27 mouse cellular contexts compared by ENCODE assay signal in genomic region chr9:98817592-98817991, GRCm38 (mm10). TPM values are rescaled to one million over a fixed set of nuclear protein-coding genes. Genes with fewer than 3 reads are reported as not detected.
A peak's percentile ranks its signal among the peaks of the same experiment; 100 is the strongest.
DNase-seq lines count a peak whose midpoint lies in the region; ATAC-seq and TF ChIP-seq lines count a peak whose summit lies in the region.
"Had no signal": no experiment of that assay in that cellular context is flagged by ENCODE, and none has a peak within 500 bp of the region (broad histone marks: within the 10 kb centered on the region; RNA-seq: fewer than 3 reads in every experiment).

No protein-coding gene starts in this region.

- H3K36me3 ChIP-seq in heart, adult 2 months (ENCODE audit: control insufficient read depth, insufficient read depth, low read length): no peaks in the 10 kb centered on the region
- H3K36me3 ChIP-seq in liver, postnatal 0 days (replicated peaks; ENCODE audit: insufficient read depth, low read length): no peaks in the 10 kb centered on the region
- no peaks in the 10 kb centered on the region for H3K36me3 ChIP-seq in liver, embryonic 11.5 days (ENCODE audit: control insufficient read depth, insufficient read depth, low read length)
- H3K36me3 ChIP-seq: heart, embryonic 12.5 days; hindbrain, embryonic 12.5 days; intestine, embryonic 15.5 days had no signal

- WGBS in heart, adult 2 months: 74% methylated on average over 7 of the region's 7 CpGs
- WGBS in liver, postnatal 0 days (ENCODE audit: insufficient replicate concordance): 79% methylated on average over 7 of the region's 7 CpGs
- 81% methylated on average over 7 of the region's 7 CpGs for WGBS in liver, embryonic 11.5 days

- H3K27me3 ChIP-seq in heart, adult 2 months (ENCODE audit: control insufficient read depth, insufficient read depth, low read length): no peaks in the 10 kb centered on the region
- H3K27me3 ChIP-seq in liver, postnatal 0 days (ENCODE audit: insufficient read depth, low read length): no peaks in the 10 kb centered on the region
- H3K27me3 ChIP-seq in liver, embryonic 11.5 days (replicated peaks; ENCODE audit: control insufficient read depth, insufficient read depth, low read length): no peaks in the 10 kb centered on the region
- H3K27me3 ChIP-seq: forebrain, embryonic 13.5 days; hindbrain, embryonic 12.5 days; intestine, embryonic 15.5 days had no signal

- H3K79me2 ChIP-seq in heart, adult 2 months (replicated peaks; ENCODE audit: control insufficient read depth, insufficient read depth, low read length): no peaks in the 10 kb centered on the region

- peak; percentile 25 for DNase-seq in adrenal gland, adult 2 months
- DNase-seq in adrenal gland, postnatal 25 days: no peak
- DNase-seq in heart, adult 11 months: peak; percentile 93
- DNase-seq in heart, adult 2 months: no peak
- peak; percentile 2 for DNase-seq in liver, postnatal 0 days
- no peak for DNase-seq in liver, embryonic 11.5 days (ENCODE audit: low spot score)
- peak; percentile 30 to 37 for DNase-seq in adrenal gland, postnatal 36 days
- DNase-seq: cerebellum, adult 11-12 months; cerebellum, adult 9-10 months; cerebellum, postnatal 25 days; forebrain, postnatal 0 days; gastrocnemius, adult 2 months; gastrocnemius, postnatal 25 days; heart, postnatal 36 days; kidney, adult 2 months had no signal

- no peak for TF ChIP-seq CTCF in heart, adult 2 months (IDR thresholded peaks at IDR 0.05)
- TF ChIP-seq CTCF in liver, postnatal 0 days (IDR thresholded peaks at IDR 0.05; ENCODE audit: low read depth): no peak

- no peak overlapping the region for H3K9ac ChIP-seq in heart, adult 2 months (ENCODE audit: low read depth, low read length)
- H3K9ac ChIP-seq in liver, postnatal 0 days (replicated peaks): no peak overlapping the region
- no peak overlapping the region for H3K9ac ChIP-seq in liver, embryonic 11.5 days (ENCODE audit: low read depth, low read length)
- H3K9ac ChIP-seq: forebrain, embryonic 13.5 days; forebrain, postnatal 0 days; heart, embryonic 12.5 days; hindbrain, embryonic 12.5 days; intestine, embryonic 15.5 days had no signal

- no peaks in the 10 kb centered on the region for H3K4me1 ChIP-seq in heart, adult 2 months (ENCODE audit: control insufficient read depth, insufficient read depth, low read length)
- no peaks in the 10 kb centered on the region for H3K4me1 ChIP-seq in liver, postnatal 0 days (ENCODE audit: insufficient read depth)
- H3K4me1 ChIP-seq in liver, embryonic 11.5 days (replicated peaks; ENCODE audit: control insufficient read depth, insufficient read depth, low read length): no peaks in the 10 kb centered on the region
- H3K4me1 ChIP-seq: forebrain, embryonic 13.5 days; heart, embryonic 12.5 days; hindbrain, embryonic 12.5 days; intestine, embryonic 15.5 days had no signal

- intact Hi-C loops in heart, adult 2 months (cut with DNase I): no loop called here

- H3K9me3 ChIP-seq in liver, postnatal 0 days (ENCODE audit: low read length): no peaks in the 10 kb centered on the region
- H3K9me3 ChIP-seq in liver, embryonic 11.5 days (ENCODE audit: control insufficient read depth, low read length): no peaks in the 10 kb centered on the region
- H3K9me3 ChIP-seq: forebrain, embryonic 13.5 days; heart, embryonic 12.5 days; hindbrain, embryonic 12.5 days; intestine, embryonic 15.5 days had no signal

- no peak for TF ChIP-seq POLR2A in heart, adult 2 months (IDR thresholded peaks at IDR 0.05; ENCODE audit: insufficient read depth, low read depth, low read length)

- H3K4me3 ChIP-seq in heart, adult 2 months: no peak overlapping the region
- H3K4me3 ChIP-seq in liver, postnatal 0 days (ENCODE audit: low read depth, low read length): no peak overlapping the region
- H3K4me3 ChIP-seq in liver, embryonic 11.5 days (ENCODE audit: low read depth, low read length): no peak overlapping the region
- H3K4me3 ChIP-seq: forebrain, embryonic 13.5 days; gastrocnemius, adult 2 months; heart, embryonic 12.5 days; hindbrain, embryonic 12.5 days; intestine, embryonic 15.5 days had no signal

- no peak overlapping the region for H3K4me2 ChIP-seq in liver, postnatal 0 days (ENCODE audit: low read depth, low read length)
- H3K4me2 ChIP-seq in liver, embryonic 11.5 days: no peak overlapping the region
- H3K4me2 ChIP-seq: forebrain, embryonic 13.5 days; heart, embryonic 12.5 days; hindbrain, embryonic 12.5 days; intestine, embryonic 15.5 days had no signal

- TF ChIP-seq EP300 in heart, adult 2 months (IDR thresholded peaks at IDR 0.05; ENCODE audit: insufficient read depth, low read depth, low read length): no peak
- TF ChIP-seq EP300 in liver, postnatal 0 days (IDR thresholded peaks at IDR 0.05; ENCODE audit: low read depth): no peak

- no peak overlapping the region for H3K27ac ChIP-seq in heart, adult 2 months
- H3K27ac ChIP-seq in liver, postnatal 0 days (ENCODE audit: low read depth): no peak overlapping the region
- no peak overlapping the region for H3K27ac ChIP-seq in liver, embryonic 11.5 days (ENCODE audit: low read depth, low read length)
- H3K27ac ChIP-seq: forebrain, embryonic 13.5 days; gastrocnemius, adult 2 months; hindbrain, embryonic 12.5 days; intestine, embryonic 15.5 days had no signal

- ATAC-seq in liver, postnatal 0 days: no peak
- no peak for ATAC-seq in liver, embryonic 11.5 days (replicated peaks; ENCODE audit: low FRiP score)
- no peak for ATAC-seq in inflammation-experienced regulatory T-cells, adult 6 months
- ATAC-seq: forebrain, embryonic 13.5 days; forebrain, postnatal 0 days; hindbrain, embryonic 16.5 days; intestine, embryonic 15.5 days had no signal

RNA-seq across cellular contexts. Expression of gene Prr23a1, which starts 24.7 kb away (rescaled TPM):
- not detected for total RNA-seq in adrenal gland, adult 2 months (2021)
- not detected in 2 replicates for polyA plus RNA-seq in adrenal gland, adult 2 months (2012; rRNA removed)
- not detected in 2 replicates for total RNA-seq in adrenal gland, postnatal 25 days (2021)
- total RNA-seq in heart, adult 2 months (2021): not detected
- not detected in 2 replicates for polyA plus RNA-seq in heart, adult 2 months (2012; rRNA removed)
- not detected in 2 replicates for polyA plus RNA-seq in liver, postnatal 0 days (2015; fragmentation: Nextera tagmentation; extraction: Ambion mirVana)
- polyA plus RNA-seq in liver, embryonic 11.5 days (2014; fragmentation: Nextera tagmentation; extraction: Ambion mirVana): not detected in 2 replicates
- total RNA-seq in adrenal gland, postnatal 36 days (2021): not detected
- not detected for polyA plus RNA-seq in inflammation-experienced regulatory T-cells, adult 6 months (2017; shearing (Covaris generic))
- total RNA-seq: forebrain, postnatal 0 days; gastrocnemius, adult 2 months; gastrocnemius, postnatal 25 days; granulocyte monocyte progenitor cell, adult 5-6 weeks; heart, postnatal 36 days; MEL had no signal
- polyA plus RNA-seq: C2C12; cortical plate, adult 2 months; embryonic facial prominence, embryonic 14.5 days; forebrain, embryonic 13.5 days; heart, embryonic 12.5 days; heart, postnatal 0 days; hindbrain, embryonic 12.5 days; intestine, embryonic 15.5 days; kidney, adult 2 months had no signal

RNA-seq across cellular contexts. Expression of gene Prr23a2, which starts 38.7 kb away (rescaled TPM):
- not detected for total RNA-seq in adrenal gland, adult 2 months (2021)
- polyA plus RNA-seq in adrenal gland, adult 2 months (2012; rRNA removed): not detected in 2 replicates
- total RNA-seq in adrenal gland, postnatal 25 days (2021): not detected in 2 replicates
- total RNA-seq in heart, adult 2 months (2021): not detected
- not detected in 2 replicates for polyA plus RNA-seq in heart, adult 2 months (2012; rRNA removed)
- not detected in 2 replicates for polyA plus RNA-seq in liver, postnatal 0 days (2015; fragmentation: Nextera tagmentation; extraction: Ambion mirVana)
- polyA plus RNA-seq in liver, embryonic 11.5 days (2014; fragmentation: Nextera tagmentation; extraction: Ambion mirVana): not detected in 2 replicates
- not detected for total RNA-seq in adrenal gland, postnatal 36 days (2021)
- polyA plus RNA-seq in inflammation-experienced regulatory T-cells, adult 6 months (2017; shearing (Covaris generic)): not detected
- total RNA-seq: forebrain, postnatal 0 days; gastrocnemius, adult 2 months; gastrocnemius, postnatal 25 days; granulocyte monocyte progenitor cell, adult 5-6 weeks; heart, postnatal 36 days; MEL had no signal
- polyA plus RNA-seq: C2C12; cortical plate, adult 2 months; embryonic facial prominence, embryonic 14.5 days; forebrain, embryonic 13.5 days; forebrain, postnatal 0 days; heart, embryonic 12.5 days; heart, postnatal 0 days; hindbrain, embryonic 12.5 days; hindbrain, embryonic 16.5 days; intestine, embryonic 15.5 days; kidney, adult 2 months had no signal

RNA-seq across cellular contexts. Expression of gene Prr23a3, which starts 47.0 kb away (rescaled TPM):
- not detected for total RNA-seq in adrenal gland, adult 2 months (2021)
- polyA plus RNA-seq in adrenal gland, adult 2 months (2012; rRNA removed): 0.12 TPM in 1 of 2 replicates, not detected in the other
- total RNA-seq in adrenal gland, postnatal 25 days (2021): not detected in 2 replicates
- total RNA-seq in heart, adult 2 months (2021): not detected
- polyA plus RNA-seq in heart, adult 2 months (2012; rRNA removed): not detected in 2 replicates
- polyA plus RNA-seq in liver, postnatal 0 days (2015; fragmentation: Nextera tagmentation; extraction: Ambion mirVana): not detected in 2 replicates
- polyA plus RNA-seq in liver, embryonic 11.5 days (2014; fragmentation: Nextera tagmentation; extraction: Ambion mirVana): not detected in 2 replicates
- total RNA-seq in adrenal gland, postnatal 36 days (2021): not detected
- polyA plus RNA-seq in inflammation-experienced regulatory T-cells, adult 6 months (2017; shearing (Covaris generic)): not detected
- total RNA-seq: forebrain, postnatal 0 days; gastrocnemius, adult 2 months; gastrocnemius, postnatal 25 days; granulocyte monocyte progenitor cell, adult 5-6 weeks; heart, postnatal 36 days; MEL had no signal
- polyA plus RNA-seq: C2C12; cortical plate, adult 2 months; embryonic facial prominence, embryonic 14.5 days; forebrain, embryonic 13.5 days; forebrain, postnatal 0 days; heart, postnatal 0 days; hindbrain, embryonic 12.5 days; intestine, embryonic 15.5 days; kidney, adult 2 months had no signal

Comparison
In these comparisons a context has a peak if more than half of its experiments do, and no peak if none do; other contexts are left out.
1. DNase-seq: peak in adrenal gland, adult 2 months (single experiment), heart, adult 11 months (single experiment), liver, postnatal 0 days (single experiment) and adrenal gland, postnatal 36 days (2 of 2); none in adrenal gland, postnatal 25 days (single experiment), heart, adult 2 months (0 of 2) and liver, embryonic 11.5 days (single experiment).